Mouse (Mus musculus): Measurements from ENCODE around the gene Olfr992.

DNA sequence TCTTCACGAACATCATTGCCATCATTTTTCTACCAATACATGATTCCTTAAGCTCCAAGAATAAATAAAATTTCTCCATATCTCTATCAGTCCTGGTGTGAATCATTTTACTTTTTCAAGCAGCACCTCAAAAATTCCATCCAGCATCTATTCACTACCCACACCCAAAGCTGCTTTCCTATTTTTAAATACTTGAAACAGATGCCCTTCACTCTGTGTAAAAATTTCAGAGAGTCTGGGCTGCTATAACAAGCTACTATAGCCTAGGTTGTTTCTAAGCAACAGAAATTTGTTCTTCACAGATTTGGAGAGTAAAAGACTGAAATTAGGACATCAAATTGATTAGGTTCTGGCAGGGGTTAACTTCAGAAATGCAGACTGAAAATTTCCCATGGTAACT is 16.6 kb upstream of the Olfr992 start:
- TF ChIP-seq CTCF (IDR thresholded peaks at IDR 0.05; ENCODE audit: control insufficient read depth, insufficient read depth, insufficient replicate concordance, low read depth, low read length): no peak
- no peak for TF ChIP-seq POLR2A (IDR thresholded peaks at IDR 0.05; ENCODE audit: control insufficient read depth, low read depth, low read length)

Measured in testis, adult 2 months (tissue).